Mouse (Mus musculus): ENCODE results near the gene Vmn1r17. TPM values are rescaled to one million over a fixed set of nuclear protein-coding genes. Genes with fewer than 3 reads are reported as not detected.

The Vmn1r17 gene
- not detected in 2 replicates for polyA plus RNA-seq (2012; rRNA removed; ENCODE audit: low replicate concordance)

DNA sequence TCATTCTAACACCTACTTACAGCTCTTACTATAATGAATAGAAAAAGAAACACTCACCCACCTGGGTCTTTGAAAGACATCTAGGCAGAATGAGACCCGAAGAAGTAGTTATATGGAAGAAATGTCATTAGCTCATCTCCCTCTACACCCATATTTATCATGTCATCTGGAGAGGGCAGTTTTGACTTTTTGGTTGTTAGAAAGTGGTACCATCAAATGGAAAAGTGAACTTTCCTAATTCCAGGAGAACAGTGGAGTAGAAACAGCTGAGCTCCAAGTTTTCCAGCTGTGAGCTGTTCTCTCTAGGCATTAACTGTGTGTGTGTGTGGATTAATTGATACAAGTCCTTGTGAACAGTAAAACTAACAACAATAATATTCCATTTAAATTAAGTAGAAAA, at the start of gene Vmn1r17:
Vmn1r17 (minus strand) TSS at position 101 of the 400 bp plus-strand sequence.

GRCm38 (mm10) chr6:57403480-57403879, 40.0 kb upstream of the Vmn1r17 start, which contains the start of gene Vmn1r19:
TSS of gene Vmn1r19 (plus strand) at chr6:57403780.

DNA sequence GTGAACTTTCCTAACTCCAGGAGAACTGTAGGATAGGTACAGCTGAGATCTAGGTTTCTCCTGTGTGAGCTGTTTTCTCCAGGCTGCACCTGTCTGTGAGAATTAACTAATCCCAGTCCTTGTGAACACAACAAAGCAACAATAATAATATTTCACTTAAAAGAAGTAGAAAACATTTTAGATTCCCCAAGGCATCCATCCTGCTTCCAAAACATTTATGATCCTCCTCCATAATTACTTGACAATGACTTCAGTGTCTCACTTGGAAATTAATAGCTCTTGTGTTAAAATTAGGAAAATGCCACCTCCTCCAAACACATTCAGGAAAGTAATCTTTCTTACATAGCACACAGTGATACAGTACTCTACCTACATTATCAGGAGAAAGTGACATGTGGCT, 32.2 kb upstream of the Vmn1r17 start, which contains the start of gene Vmn1r18:
Vmn1r18 (minus strand) TSS at position 101 of the 400 bp plus-strand sequence.

DNA sequence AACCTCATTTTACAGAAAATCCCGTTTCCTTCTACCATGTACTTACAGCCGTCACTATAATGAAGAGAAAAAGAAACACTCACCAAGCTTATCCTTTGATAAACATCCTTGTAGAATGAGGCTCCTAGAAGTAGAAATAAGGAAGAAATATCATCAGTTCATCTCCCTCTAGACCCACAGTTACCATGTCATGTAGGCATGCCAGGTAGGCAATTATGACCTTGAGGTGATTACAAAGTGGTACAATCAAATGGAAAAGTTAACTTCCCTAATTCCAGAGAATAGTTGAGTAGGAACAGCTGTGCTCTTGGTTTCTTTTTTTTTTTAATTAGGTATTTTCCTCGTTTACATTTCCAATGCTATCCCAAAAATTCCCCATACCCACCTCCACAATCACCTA, 34.1 kb downstream of the Vmn1r17 start, which contains the start of gene Vmn1r16:
Vmn1r16 (minus strand) TSS at position 101 of the 400 bp plus-strand sequence.

Other genes starting within 250 kb of the Vmn1r17 start
- not detected in 2 replicates for gene Vmn1r11, start 230.3 kb downstream of the Vmn1r17 start, polyA plus RNA-seq (2012; rRNA removed; ENCODE audit: low replicate concordance)
- not detected in 2 replicates for gene Vmn1r12, start 206.8 kb downstream of the Vmn1r17 start, polyA plus RNA-seq (2012; rRNA removed; ENCODE audit: low replicate concordance)
- not detected in 2 replicates for gene Vmn1r13, start 160.4 kb downstream of the Vmn1r17 start, polyA plus RNA-seq (2012; rRNA removed; ENCODE audit: low replicate concordance)
- not detected in 2 replicates for gene Vmn1r14, start 132.0 kb downstream of the Vmn1r17 start, polyA plus RNA-seq (2012; rRNA removed; ENCODE audit: low replicate concordance)
- not detected in 2 replicates for gene Vmn1r15, start 105.8 kb downstream of the Vmn1r17 start, polyA plus RNA-seq (2012; rRNA removed; ENCODE audit: low replicate concordance)
- gene Vmn1r16, start 34.2 kb downstream of the Vmn1r17 start, polyA plus RNA-seq (2012; rRNA removed; ENCODE audit: low replicate concordance): not detected in 2 replicates
- not detected in 2 replicates for gene Vmn1r18, start 32.1 kb upstream of the Vmn1r17 start, polyA plus RNA-seq (2012; rRNA removed; ENCODE audit: low replicate concordance)
- not detected in 2 replicates for gene Vmn1r19, start 40.1 kb upstream of the Vmn1r17 start, polyA plus RNA-seq (2012; rRNA removed; ENCODE audit: low replicate concordance)
- gene Vmn1r20, start 65.2 kb upstream of the Vmn1r17 start, polyA plus RNA-seq (2012; rRNA removed; ENCODE audit: low replicate concordance): not detected in 2 replicates
- gene Ppm1k, start 171.7 kb upstream of the Vmn1r17 start, polyA plus RNA-seq (2012; rRNA removed; ENCODE audit: low replicate concordance): 1.2 and 4.6 TPM in 2 replicates
- gene Herc6, start 217.3 kb upstream of the Vmn1r17 start, polyA plus RNA-seq (2012; rRNA removed; ENCODE audit: low replicate concordance): 7.3 and 10.5 TPM in 2 replicates

Measured in mammary gland, adult 2 months (tissue).